Mouse (Mus musculus) right cerebral cortex, postnatal 36 days (tissue): ENCODE results near the gene Xpnpep2.

Experiments
- DNase-seq, 2 experiments: peaks; one replicate each; pipeline ENCODE4 v3.0.0; 2022; ENCODE audit warnings: low spot score in 2 of 2, mixed read lengths in 1 of 2

The Xpnpep2 gene

GRCm38 (mm10) chrX:48124132-48125071 is 15.9 kb downstream of the Xpnpep2 start:
- peak in 1 of 2 experiments; percentile 13 for DNase-seq

- DNase-seq, result no peak
Observed at GRCm38 (mm10) chrX:48126903-48127476, 18.5 kb downstream of the Xpnpep2 start.

- no peak for DNase-seq
Observed at GRCm38 (mm10) chrX:48127502-48128218, 19.1 kb downstream of the Xpnpep2 start.

GRCm38 (mm10) chrX:48129167-48129566 is 20.6 kb downstream of the Xpnpep2 start:
- no peak for DNase-seq

GRCm38 (mm10) chrX:48136935-48137334 is 28.4 kb downstream of the Xpnpep2 start:
- no peak for DNase-seq

GRCm38 (mm10) chrX:48138011-48138410 is 29.5 kb downstream of the Xpnpep2 start:
- no peak for DNase-seq

- no peak for DNase-seq
Observed at GRCm38 (mm10) chrX:48138539-48139275, 30.2 kb downstream of the Xpnpep2 start.

GRCm38 (mm10) chrX:48139368-48140285 is 31.1 kb downstream of the Xpnpep2 start:
- no peak for DNase-seq

- DNase-seq, result no peak
Observed at GRCm38 (mm10) chrX:48140286-48140877, 31.9 kb downstream of the Xpnpep2 start.

- no peak for DNase-seq
Observed at GRCm38 (mm10) chrX:48141481-48141880, 33.0 kb downstream of the Xpnpep2 start.

- no peak for DNase-seq
Observed at GRCm38 (mm10) chrX:48143415-48144335, 35.1 kb downstream of the Xpnpep2 start.

GRCm38 (mm10) chrX:48146262-48146661 is 37.7 kb downstream of the Xpnpep2 start, which contains the start of gene Sash3:
Gene Sash3, plus strand, starts transcription at chrX:48146436.
- DNase-seq, result no peak

- no peak for DNase-seq
Observed at GRCm38 (mm10) chrX:48147226-48147625, 38.7 kb downstream of the Xpnpep2 start.

- DNase-seq, result no peak
Observed at GRCm38 (mm10) chrX:48147741-48148186, 39.2 kb downstream of the Xpnpep2 start.

GRCm38 (mm10) chrX:48152106-48152505 is 43.6 kb downstream of the Xpnpep2 start:
- DNase-seq, result no peak

GRCm38 (mm10) chrX:48153414-48153813 is 44.9 kb downstream of the Xpnpep2 start:
- DNase-seq, result no peak

- no peak for DNase-seq
Observed at GRCm38 (mm10) chrX:48153949-48154348, 45.4 kb downstream of the Xpnpep2 start.

GRCm38 (mm10) chrX:48155489-48155888 is 47.0 kb downstream of the Xpnpep2 start:
- DNase-seq, result no peak

GRCm38 (mm10) chrX:48157396-48157795 is 48.9 kb downstream of the Xpnpep2 start:
- no peak for DNase-seq
